Mouse (Mus musculus): ENCODE data around the gene Rtkn. TPM values are rescaled to one million over a fixed set of nuclear protein-coding genes. Genes with fewer than 3 reads are reported as not detected.

Gene Rtkn
- total and polyA plus RNA-seq, 2 experiments: 4.7 to 17.4 TPM

DNA sequence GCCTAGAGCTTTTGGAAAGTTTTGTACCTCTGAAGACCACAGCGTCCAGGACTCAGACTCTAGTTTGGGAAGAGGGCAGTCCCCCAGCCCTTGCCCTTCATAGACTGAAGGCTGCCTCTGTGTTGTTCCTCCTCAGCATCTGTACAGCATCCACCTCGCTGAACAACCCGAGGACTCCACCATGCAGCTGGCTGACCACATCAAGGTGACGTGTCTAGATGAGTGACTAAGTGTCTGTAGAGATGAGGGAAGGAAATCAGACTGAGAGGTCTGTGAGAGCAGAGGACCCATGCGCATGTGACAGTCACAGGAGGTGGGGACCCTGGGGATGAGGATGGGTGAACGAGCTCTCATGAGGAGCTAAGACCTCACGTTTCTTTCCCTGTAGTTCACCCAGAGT lies 58.3 kb downstream of the Rtkn start:
- WGBS: 93% methylated on average over 7 of the region's 7 CpGs
- H3K36me3 ChIP-seq (ENCODE audit: control insufficient read depth, insufficient read depth, low read length): peaks cover 25% of the 10 kb centered on the region
- TF ChIP-seq CTCF (IDR thresholded peaks at IDR 0.05; ENCODE audit: low read depth, low read length) (no peak), POLR2A (IDR thresholded peaks at IDR 0.05; ENCODE audit: extremely low read depth, insufficient read depth, low read length) (no peak)

DNA sequence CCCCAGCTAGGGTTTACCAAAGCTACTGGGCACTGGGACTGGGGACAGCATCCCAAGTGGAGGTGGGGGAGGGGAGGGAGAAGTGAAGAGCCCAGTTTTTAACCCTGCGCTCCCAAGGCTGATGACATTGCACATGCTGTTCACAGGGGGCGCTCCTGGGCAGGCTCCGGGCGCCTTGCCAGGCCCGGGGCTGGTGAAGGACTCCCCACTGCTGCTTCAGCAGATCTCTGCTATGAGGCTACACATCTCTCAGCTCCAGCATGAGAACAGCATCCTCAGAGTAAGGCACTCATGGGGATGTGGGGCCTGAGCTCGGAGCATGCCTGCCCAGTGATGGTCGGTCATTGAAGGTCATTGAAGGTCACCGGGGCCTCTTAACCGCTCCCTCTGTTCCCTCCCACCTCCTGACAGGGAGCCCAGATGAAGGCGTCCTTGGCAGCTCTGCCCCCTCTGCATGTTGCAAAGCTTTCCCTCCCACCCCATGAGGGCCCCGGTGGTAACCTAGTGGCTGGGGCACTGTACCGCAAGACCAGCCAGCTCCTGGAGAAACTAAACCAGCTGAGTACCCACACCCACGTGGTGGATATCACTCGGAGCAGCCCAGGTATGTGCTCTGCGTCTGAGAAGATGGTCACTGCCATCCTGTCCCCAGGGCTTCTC lies 62.2 kb downstream of the Rtkn start:
- no peak overlapping the region for H3K9ac ChIP-seq (ENCODE audit: low read depth, low read length)
- peaks cover 14% of the 10 kb centered on the region for H3K36me3 ChIP-seq (ENCODE audit: control insufficient read depth, insufficient read depth, low read length)
- no peaks in the 10 kb centered on the region for H3K4me1 ChIP-seq (ENCODE audit: control insufficient read depth, insufficient read depth, low read length)
- no peaks in the 10 kb centered on the region for H3K79me2 ChIP-seq (ENCODE audit: control insufficient read depth, insufficient read depth, low read length)
- H3K27ac ChIP-seq (replicated peaks; ENCODE audit: insufficient read depth, low read depth, low read length): no peak overlapping the region
- H3K27me3 ChIP-seq (ENCODE audit: control insufficient read depth, insufficient read depth, low read length): no peaks in the 10 kb centered on the region
- H3K4me3 ChIP-seq (ENCODE audit: insufficient read depth, low read depth, low read length): no peak overlapping the region
- DNase-seq (ENCODE audit: extremely low read depth, low read depth, low spot score): no peak
- 74% methylated on average over 15 of the region's 15 CpGs for WGBS
- TF ChIP-seq POLR2A (IDR thresholded peaks at IDR 0.05; ENCODE audit: extremely low read depth, insufficient read depth, low read length) (no peak), CTCF (IDR thresholded peaks at IDR 0.05; ENCODE audit: low read depth, low read length) (no peak)

More for the DNA sequence above, 58.3 kb downstream of the Rtkn start:
- Histone ChIP-seq H3K4me3 (ENCODE audit: insufficient read depth, low read depth, low read length) (no peak overlapping the region), H3K4me1 (ENCODE audit: control insufficient read depth, insufficient read depth, low read length) (no peaks in the 10 kb centered on the region), H3K79me2 (ENCODE audit: control insufficient read depth, insufficient read depth, low read length) (no peaks in the 10 kb centered on the region), H3K9ac (ENCODE audit: low read depth, low read length) (no peak overlapping the region), H3K27ac (replicated peaks; ENCODE audit: insufficient read depth, low read depth, low read length) (no peak overlapping the region), H3K27me3 (ENCODE audit: control insufficient read depth, insufficient read depth, low read length) (no peaks in the 10 kb centered on the region)
- no peak for DNase-seq (ENCODE audit: extremely low read depth, low read depth, low spot score)

Other genes with a start within 250 kb of the Rtkn start
- gene Sema4f, start 195.7 kb upstream of the Rtkn start, total RNA-seq (2014; rRNA removed): not detected in 2 replicates
- not detected in 2 replicates for gene Sema4f, start 195.7 kb upstream of the Rtkn start, polyA plus RNA-seq (2012; rRNA removed)
- gene M1ap, start 188.6 kb upstream of the Rtkn start, total RNA-seq (2014; rRNA removed): not detected in 2 replicates
- 0.17 TPM in 1 of 2 replicates, not detected in the other for gene M1ap, start 188.6 kb upstream of the Rtkn start, polyA plus RNA-seq (2012; rRNA removed)
- gene Dok1, start 102.0 kb upstream of the Rtkn start, total RNA-seq (2014; rRNA removed): 1.2 and 2.2 TPM in 2 replicates
- gene Dok1, start 102.0 kb upstream of the Rtkn start, polyA plus RNA-seq (2012; rRNA removed): 1.3 and 1.4 TPM in 2 replicates
- gene Loxl3, start 101.3 kb upstream of the Rtkn start, total RNA-seq (2014; rRNA removed): 1.2 and 1.3 TPM in 2 replicates
- gene Loxl3, start 101.3 kb upstream of the Rtkn start, polyA plus RNA-seq (2012; rRNA removed): 0.85 and 1.1 TPM in 2 replicates
- 109 and 114 TPM in 2 replicates for gene Aup1, start 80.9 kb upstream of the Rtkn start, total RNA-seq (2014; rRNA removed)
- 593 and 598 TPM in 2 replicates for gene Aup1, start 80.9 kb upstream of the Rtkn start, polyA plus RNA-seq (2012; rRNA removed)
- 14.0 and 17.5 TPM in 2 replicates for gene Htra2, start 80.2 kb upstream of the Rtkn start, total RNA-seq (2014; rRNA removed)
- gene Htra2, start 80.2 kb upstream of the Rtkn start, polyA plus RNA-seq (2012; rRNA removed): 23.3 and 24.1 TPM in 2 replicates
- 7.4 and 7.5 TPM in 2 replicates for gene Dqx1, start 77.6 kb upstream of the Rtkn start, total RNA-seq (2014; rRNA removed)
- 8.1 and 9.6 TPM in 2 replicates for gene Dqx1, start 77.6 kb upstream of the Rtkn start, polyA plus RNA-seq (2012; rRNA removed)
- gene Tlx2, start 65.2 kb upstream of the Rtkn start, total RNA-seq (2014; rRNA removed): not detected in 2 replicates
- gene Tlx2, start 65.2 kb upstream of the Rtkn start, polyA plus RNA-seq (2012; rRNA removed): not detected in 2 replicates
- gene Pcgf1, start 57.6 kb upstream of the Rtkn start, total RNA-seq (2014; rRNA removed): 4.1 and 6.1 TPM in 2 replicates
- gene Pcgf1, start 57.6 kb upstream of the Rtkn start, polyA plus RNA-seq (2012; rRNA removed): 7.7 and 10.8 TPM in 2 replicates
- 0.65 and 0.81 TPM in 2 replicates for gene Lbx2, start 49.1 kb upstream of the Rtkn start, total RNA-seq (2014; rRNA removed)
- 0.34 and 1.1 TPM in 2 replicates for gene Lbx2, start 49.1 kb upstream of the Rtkn start, polyA plus RNA-seq (2012; rRNA removed)
- gene Ccdc142, start 33.9 kb upstream of the Rtkn start, total RNA-seq (2014; rRNA removed): 3.0 and 3.4 TPM in 2 replicates
- gene Ccdc142, start 33.9 kb upstream of the Rtkn start, polyA plus RNA-seq (2012; rRNA removed): 4.2 and 5.4 TPM in 2 replicates
- 1.4 and 1.8 TPM in 2 replicates for gene Gm42688, start 33.8 kb upstream of the Rtkn start, total RNA-seq (2014; rRNA removed)
- 2.0 and 2.5 TPM in 2 replicates for gene Gm42688, start 33.8 kb upstream of the Rtkn start, polyA plus RNA-seq (2012; rRNA removed)
- gene Mrpl53, start 26.4 kb upstream of the Rtkn start, total RNA-seq (2014; rRNA removed): 66.0 and 78.2 TPM in 2 replicates
- gene Mrpl53, start 26.4 kb upstream of the Rtkn start, polyA plus RNA-seq (2012; rRNA removed): 73.8 and 80.0 TPM in 2 replicates
- 28.2 and 38.7 TPM in 2 replicates for gene Mogs, start 20.0 kb upstream of the Rtkn start, total RNA-seq (2014; rRNA removed)
- gene Mogs, start 20.0 kb upstream of the Rtkn start, polyA plus RNA-seq (2012; rRNA removed): 51.3 and 66.1 TPM in 2 replicates
- gene Wbp1, start 13.9 kb upstream of the Rtkn start, total RNA-seq (2014; rRNA removed): 39.5 and 48.3 TPM in 2 replicates
- 85.1 and 112 TPM in 2 replicates for gene Wbp1, start 13.9 kb upstream of the Rtkn start, polyA plus RNA-seq (2012; rRNA removed)
- 9.5 and 10.3 TPM in 2 replicates for gene Ino80b, start 10.0 kb upstream of the Rtkn start, total RNA-seq (2014; rRNA removed)
- 23.8 and 26.5 TPM in 2 replicates for gene Ino80b, start 10.0 kb upstream of the Rtkn start, polyA plus RNA-seq (2012; rRNA removed)
- gene Wdr54, start 20.9 kb downstream of the Rtkn start, total RNA-seq (2014; rRNA removed): 0.13 and 0.28 TPM in 2 replicates
- gene Wdr54, start 20.9 kb downstream of the Rtkn start, polyA plus RNA-seq (2012; rRNA removed): 1.7 and 2.4 TPM in 2 replicates
- gene 1700003E16Rik, start 20.9 kb downstream of the Rtkn start, total RNA-seq (2014; rRNA removed): 0.09 and 0.13 TPM in 2 replicates
- 0.22 and 0.29 TPM in 2 replicates for gene 1700003E16Rik, start 20.9 kb downstream of the Rtkn start, polyA plus RNA-seq (2012; rRNA removed)
- gene Dctn1, start 30.5 kb downstream of the Rtkn start, total RNA-seq (2014; rRNA removed): 13.5 and 17.1 TPM in 2 replicates
- gene Dctn1, start 30.5 kb downstream of the Rtkn start, polyA plus RNA-seq (2012; rRNA removed): 27.4 and 36.0 TPM in 2 replicates
- gene Slc4a5, start 84.4 kb downstream of the Rtkn start, total RNA-seq (2014; rRNA removed): under 0.01 and 0.07 TPM in 2 replicates
- 0.28 TPM in 1 of 2 replicates, not detected in the other for gene Slc4a5, start 84.4 kb downstream of the Rtkn start, polyA plus RNA-seq (2012; rRNA removed)
- gene Mthfd2, start 190.4 kb downstream of the Rtkn start, total RNA-seq (2014; rRNA removed): 0.83 and 1.6 TPM in 2 replicates
- 0.98 and 1.1 TPM in 2 replicates for gene Mthfd2, start 190.4 kb downstream of the Rtkn start, polyA plus RNA-seq (2012; rRNA removed)
- 35.2 and 40.4 TPM in 2 replicates for gene Mob1a, start 190.6 kb downstream of the Rtkn start, total RNA-seq (2014; rRNA removed)
- gene Mob1a, start 190.6 kb downstream of the Rtkn start, polyA plus RNA-seq (2012; rRNA removed): 11.6 and 11.9 TPM in 2 replicates
- gene Bola3, start 213.7 kb downstream of the Rtkn start, total RNA-seq (2014; rRNA removed): 26.4 and 47.1 TPM in 2 replicates
- 144 and 246 TPM in 2 replicates for gene Bola3, start 213.7 kb downstream of the Rtkn start, polyA plus RNA-seq (2012; rRNA removed)

Data from liver, adult 2 months (tissue).